Mouse (Mus musculus): ENCODE results near the gene Cbr4.

Gene Cbr4

DNA sequence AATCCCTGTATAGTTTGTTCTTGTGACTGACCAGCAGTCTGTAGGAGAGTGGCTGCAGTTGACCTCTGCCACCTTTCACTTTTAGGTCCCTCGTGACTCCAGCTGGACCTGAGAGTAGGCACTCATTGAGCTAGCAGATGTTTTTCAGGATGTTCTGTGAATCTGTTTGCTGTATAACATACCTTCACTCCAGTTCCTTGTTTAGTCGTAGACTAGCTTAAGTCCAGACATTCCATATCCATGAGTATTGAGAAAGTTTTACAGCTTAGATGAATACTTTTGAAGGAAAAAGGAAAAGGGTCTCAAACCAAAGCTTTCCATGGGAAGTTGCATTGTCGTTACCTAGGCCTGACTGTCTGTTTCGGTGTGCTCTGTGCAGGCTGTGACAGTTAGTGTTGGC, 9.6 kb downstream of the Cbr4 start:
- no peak for DNase-seq

GRCm38 (mm10) chr8:61499035-61499434, 11.5 kb downstream of the Cbr4 start:
- peak in 1 of 2 experiments; percentile 40 for DNase-seq

DNA sequence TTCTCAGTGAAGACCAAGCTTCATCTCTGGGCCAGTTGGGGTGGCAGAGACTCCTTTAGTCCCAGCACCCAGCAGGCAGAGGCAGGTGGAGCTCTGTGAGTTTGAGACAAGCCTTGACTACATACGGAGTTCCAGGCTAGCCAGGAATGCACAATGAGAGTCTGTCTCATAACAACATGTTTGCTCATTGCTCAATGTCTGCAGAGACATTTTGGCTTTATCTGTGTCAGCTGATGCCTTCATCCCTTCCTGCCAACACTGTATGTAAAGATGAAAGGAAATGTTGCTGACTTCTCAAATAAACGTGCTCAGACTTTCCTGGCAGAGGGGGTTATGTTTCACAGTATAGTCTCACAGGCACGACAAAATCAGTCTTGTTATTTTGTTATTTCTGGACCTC, 13.4 kb downstream of the Cbr4 start:
- no peak for DNase-seq

DNA sequence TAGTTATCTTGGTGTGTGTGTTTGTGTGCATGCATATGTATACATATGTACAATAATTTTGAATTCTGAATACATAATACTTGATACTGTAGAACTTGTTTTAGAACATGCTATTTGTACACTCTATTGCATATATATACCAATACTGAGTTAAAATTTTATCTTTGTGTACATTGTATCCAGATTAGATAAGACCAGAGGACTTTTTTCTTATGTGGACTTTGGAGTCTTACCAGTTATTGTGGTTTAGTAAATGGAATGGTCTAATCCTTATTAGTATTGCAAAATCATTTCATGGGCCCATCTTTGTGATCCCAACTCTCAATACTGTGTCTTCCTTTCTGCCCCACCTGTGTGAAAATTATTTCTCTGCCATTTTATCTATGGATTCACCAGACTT, 14.7 kb downstream of the Cbr4 start:
- no peak for DNase-seq

DNA sequence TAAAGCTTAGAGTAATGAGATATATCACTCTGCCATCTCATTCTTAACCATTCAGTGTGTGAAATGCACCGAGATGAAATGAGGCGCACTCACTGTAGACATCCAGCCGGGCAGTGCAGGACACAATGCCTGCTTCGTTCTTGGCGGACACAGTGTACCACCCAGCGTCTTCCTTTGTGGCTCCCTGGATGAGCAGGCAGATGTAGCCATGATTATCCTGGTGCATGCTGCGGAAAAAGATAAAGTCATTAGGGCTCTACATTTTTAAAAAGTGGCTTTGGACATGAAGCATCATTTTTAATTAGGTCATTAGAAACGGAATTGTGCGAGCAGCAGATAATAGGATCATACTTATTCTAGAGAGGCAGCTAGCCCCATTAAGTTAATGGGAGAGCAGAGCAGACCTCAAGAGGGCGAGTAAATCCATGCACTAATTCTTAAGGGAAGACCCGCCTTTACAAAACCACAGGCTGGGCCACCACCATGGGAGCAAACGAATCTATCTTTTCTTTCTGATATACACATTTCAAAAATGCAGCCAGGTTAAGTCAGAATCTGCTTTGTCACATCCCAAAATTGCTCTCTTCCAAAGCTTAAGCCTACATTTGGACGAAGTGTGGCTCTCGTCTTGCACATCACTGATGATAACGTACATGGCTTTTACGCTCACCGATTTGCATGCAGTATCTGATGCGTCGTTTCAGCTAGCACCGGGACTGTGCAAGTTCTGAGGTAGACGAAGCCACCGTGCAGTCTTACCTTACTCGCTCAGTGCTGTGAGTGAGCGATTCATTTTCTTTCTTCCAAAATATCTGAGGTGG, 27.8 kb downstream of the Cbr4 start:
- no peak for DNase-seq

DNA sequence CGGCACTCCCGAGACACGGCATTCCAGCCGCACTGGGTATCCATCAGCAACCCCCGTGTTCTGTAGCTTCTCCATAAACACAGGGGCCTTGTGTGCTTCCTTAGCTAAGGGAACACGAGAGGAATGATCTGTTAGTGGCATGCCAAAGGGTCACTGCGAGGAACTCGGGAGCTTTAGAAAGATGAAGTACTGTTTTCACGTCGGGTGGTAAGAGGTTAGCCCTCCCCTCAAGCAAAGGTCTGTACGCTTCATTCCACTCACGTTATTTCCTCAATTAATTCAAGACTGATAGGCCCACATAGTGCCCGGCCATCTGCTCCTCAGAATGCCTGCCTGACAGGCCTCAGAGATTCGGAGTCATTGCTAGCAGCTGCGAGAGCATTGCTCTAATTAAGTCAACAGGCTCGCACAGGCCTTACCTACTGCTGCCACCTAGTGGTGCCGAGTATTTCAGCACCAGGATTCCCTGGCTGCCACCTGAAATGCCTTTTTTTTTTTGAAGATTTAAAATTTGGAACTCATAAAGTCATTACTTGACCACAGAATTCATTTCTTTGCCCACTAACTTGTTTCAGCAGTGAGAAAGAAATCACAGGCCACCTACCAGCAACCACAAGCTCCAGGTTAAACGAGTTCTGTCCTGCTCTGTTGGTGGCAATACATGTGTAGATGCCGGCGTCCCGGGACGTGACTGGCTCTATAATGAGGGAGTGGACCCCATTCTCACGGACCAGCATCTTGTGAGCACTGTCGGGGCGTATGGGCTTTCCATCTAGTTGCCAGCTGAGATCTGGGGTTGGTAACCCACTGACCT, 28.6 kb downstream of the Cbr4 start:
- DNase-seq, result peak; percentile 63 to 68

DNA sequence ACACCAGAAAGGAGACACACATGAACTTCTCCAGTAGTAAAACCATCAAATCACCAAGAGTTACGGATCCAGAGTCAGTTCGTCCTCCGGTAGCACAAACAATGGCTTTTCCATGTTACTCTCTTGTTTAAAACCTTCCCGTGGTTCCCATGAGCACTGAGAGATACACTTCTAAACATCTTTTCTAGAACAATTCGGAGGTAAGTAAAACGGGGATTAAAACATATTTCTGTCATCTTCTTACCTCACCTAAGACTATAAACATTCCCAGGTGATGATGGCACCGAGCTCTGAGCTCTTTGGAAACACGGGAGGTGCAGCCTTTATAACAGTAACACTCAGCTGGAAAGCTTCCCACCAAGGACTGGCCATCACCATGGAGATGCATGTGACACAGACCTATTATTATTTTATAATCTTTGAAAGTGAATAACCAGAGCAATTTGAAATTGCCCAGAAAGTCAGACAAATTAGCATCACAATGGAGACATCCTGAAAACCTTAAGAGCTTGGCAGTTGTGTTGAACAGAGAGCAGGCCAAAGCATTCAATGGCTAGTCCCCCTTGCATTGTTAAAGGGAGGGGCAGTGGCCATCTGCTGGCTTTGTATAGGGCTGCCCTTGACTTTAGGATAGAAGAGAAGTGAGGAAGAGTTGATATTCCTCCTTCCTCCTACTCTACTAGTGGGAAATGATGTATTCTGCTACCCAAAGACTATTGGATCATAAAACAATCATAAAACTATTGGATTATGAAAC, 29.4 kb downstream of the Cbr4 start:
- no peak for DNase-seq

DNA sequence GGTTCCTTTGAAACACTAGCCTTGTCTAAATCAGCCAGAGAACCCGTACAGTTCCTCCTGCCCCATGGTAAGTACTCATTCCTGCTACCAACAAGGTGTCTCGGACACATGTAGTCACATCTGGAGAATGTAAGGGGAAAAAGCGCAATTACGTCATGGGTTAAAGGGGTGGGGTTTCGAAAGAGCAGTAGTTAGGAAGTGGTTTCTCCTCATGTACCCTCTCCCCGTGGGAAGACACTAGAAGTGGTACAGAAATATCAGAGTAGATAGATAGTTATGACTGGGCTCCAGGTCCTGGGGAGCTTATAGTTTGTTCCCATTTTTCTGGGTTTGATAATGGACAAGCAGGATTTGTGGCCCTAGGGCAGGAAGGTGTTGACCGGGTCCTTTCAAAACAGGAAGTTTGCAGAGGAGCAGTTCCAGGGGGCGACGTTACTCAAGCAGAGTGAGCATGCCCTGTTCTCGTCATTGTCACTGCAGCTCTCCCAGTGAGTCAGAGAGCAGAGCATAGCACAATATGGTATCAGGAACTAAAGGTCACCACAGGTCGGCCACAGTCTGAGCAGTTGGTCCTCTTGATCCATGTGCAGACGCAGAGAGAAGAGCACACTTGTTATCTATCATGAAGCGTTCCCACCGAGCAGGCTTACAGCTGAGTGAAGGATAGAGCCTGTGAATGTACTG, 30.1 kb downstream of the Cbr4 start:
- DNase-seq, result no peak

DNA sequence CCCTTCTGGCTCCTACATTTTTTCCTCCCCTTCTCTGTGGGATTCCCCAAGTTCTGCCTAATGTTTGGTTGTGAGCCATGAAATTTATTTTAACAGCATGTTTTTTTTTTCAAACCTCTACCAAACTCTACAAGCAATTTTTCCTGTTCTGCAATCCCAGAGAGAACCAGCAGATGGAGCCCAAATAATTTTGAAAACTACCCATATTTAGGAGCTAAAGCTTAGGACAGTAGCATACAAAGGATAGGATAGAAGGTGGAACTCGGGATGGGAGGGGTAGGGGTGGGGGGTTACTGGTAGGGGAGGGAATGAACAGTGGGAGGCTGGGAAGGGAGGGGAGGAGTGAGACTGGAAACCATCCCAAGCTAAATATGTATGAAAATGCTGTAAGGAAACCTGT, 34.6 kb downstream of the Cbr4 start:
- DNase-seq, result no peak

- no peak for DNase-seq
These were observed 39.5 kb downstream of the Cbr4 start for GRCm38 (mm10) chr8:61527037-61527436.

DNA sequence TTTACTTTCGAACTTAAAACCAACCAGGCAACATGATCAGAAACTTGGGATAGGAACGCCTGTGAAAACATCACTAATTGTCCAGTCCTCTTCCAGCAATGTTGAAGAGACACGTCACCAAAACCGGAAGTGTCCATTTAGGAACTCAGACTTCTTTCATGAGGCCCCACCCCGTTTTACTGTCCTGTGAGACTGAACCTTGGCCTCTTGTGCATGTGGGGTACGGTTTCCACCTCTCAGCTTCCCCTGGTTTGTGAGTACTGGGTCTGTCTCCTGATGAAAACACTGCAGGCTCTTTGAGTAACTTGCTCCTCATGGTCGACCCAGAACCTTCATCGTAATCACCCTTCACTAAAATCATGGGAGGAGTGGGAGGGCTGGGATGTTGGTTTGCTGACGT, 40.7 kb downstream of the Cbr4 start:
- no peak for DNase-seq

DNA sequence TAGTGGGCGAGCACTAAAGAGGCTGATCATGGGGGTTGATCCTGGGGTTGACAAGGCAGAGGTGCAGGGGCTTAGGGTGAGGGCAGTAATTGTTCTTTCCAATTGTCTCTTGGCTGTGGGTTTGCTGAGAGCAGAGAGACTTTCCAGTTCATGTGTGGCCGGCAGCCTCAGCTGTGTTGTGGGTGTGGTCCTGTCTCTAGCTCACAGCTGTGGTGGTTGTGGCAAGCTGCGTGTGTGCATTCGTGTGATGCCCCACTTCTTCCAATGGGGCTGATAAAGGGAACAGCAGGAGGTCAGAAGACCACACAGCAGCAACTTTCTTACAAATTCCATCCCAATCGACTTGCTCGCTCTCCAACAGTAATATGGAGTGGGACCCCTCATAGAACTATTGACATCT, 41.1 kb downstream of the Cbr4 start:
- DNase-seq, result no peak

DNA sequence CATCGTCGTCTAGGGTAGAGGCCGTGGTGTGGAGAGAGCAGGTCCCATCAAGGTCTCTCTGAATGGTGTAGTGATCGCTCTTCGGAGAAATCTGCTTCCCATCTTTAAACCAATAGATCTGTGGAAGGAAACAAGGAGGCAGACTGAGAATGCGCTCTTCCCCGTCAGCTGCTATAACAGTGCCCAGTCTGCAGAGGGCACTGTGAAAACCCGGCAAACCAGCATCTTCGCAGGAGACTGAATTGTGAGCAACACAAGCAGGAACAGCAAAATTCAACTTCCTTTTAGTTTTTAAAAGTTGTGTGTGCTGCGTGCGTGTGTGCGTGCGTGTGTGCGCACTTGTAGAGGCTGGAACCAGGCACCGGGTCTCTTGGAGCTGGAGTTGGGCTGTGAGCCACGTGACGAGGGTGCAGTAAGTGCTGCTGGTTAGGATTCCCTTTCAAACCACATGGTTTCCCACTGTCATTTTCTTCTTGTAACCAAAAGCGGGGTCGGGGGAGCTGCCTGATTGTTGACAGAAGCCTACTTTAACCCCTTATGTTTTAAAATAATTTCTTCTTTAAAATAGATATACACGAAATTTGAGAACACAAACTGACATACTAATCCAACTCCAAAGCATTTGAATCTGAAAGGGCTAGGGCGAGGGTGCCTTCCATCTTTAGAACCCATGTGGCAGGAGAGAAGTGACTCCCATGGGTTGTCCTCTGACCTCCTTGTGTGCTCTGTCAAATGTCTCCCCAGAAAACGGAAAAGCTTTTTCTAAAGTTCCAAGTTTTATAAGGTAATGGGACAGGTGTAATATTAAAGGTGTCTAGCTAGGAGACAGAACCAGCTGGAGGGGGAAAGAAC, 44.6 kb downstream of the Cbr4 start:
- DNase-seq, result no peak

- no peak for DNase-seq
These were observed 45.3 kb downstream of the Cbr4 start for GRCm38 (mm10) chr8:61532831-61533230.

DNA sequence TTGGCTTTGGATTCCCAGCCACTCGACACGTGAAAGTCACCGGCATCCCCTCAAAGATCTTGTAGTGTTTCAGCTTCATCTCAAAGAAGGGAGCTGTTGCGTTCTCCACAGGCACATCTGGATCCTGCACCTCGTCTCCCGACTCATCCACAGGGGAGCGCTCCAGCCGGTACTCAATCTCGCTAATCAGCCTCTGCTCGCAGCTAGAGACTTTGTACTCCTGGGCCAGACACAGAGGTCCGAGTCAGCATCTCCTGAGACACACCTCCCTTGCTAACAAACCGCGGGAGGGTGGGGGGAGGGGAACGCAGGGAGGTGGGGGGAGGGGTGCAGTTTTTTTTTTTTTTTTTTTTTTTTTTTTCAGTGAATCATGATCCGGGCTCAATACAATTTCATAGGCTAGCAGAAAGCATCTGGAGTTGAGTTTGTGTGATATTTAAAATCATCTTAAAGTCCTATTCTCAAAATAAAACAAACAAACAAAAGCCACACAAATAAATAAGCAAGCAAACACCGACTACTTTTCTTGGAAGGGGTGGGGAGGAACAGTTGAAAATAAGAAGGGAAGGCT, 45.9 kb downstream of the Cbr4 start:
- no peak for DNase-seq

DNA sequence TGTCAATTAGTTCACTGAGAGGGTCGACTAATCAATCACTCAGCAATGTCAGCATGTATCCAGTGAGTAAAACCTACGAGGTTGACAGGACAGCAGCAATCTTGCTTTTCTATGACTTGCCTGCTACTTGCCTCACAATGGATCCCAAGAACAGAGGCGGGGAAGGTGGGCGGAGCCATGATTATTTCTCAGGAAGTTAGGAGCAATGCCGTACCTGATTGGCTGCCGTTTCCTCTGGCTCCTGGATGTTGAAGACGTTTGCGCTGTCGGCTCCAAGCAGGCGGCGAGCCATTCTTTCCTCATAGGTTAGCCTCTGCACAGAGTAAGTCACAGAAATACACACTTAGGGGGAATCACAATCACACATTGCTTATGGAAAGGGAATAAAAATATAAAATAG, 47.9 kb downstream of the Cbr4 start:
- DNase-seq, result no peak

GRCm38 (mm10) chr8:61537471-61537870, 49.9 kb downstream of the Cbr4 start:
- peak; percentile 26 to 33 for DNase-seq

DNA sequence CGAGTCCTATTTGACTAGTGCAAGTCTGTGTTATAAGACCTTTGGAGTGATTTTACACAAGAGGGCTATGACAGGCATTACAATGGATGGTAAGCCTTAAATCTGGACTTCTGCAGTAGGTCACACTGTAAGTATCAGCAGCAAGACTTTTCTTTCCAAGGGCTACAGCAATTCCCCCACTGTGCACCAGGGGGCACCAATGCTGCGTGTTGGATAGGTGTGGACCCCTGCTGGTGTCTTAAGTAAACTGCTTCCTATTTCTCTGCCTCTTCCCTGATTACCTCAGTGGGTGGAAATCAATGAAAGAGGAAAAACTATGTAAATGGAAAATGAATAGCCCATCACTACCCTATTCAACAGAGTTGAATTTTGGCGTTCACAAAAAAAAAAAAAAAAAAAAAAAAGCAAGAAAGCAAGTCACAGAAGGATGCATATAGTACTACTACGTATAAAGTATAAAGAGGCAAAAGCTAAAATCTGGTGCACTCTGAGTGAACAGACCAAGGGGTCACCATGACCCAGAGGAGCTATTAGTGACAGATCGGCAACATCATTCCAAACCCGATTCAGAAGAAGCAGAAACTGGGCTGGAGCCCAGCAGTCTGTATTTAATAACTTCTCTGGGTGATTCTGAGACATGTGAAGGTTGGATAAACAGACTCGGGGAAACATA, 52.4 kb downstream of the Cbr4 start:
- DNase-seq, result peak; percentile 75 to 78

- DNase-seq, result no peak
These were observed 62.1 kb downstream of the Cbr4 start for GRCm38 (mm10) chr8:61549585-61549984.

DNA sequence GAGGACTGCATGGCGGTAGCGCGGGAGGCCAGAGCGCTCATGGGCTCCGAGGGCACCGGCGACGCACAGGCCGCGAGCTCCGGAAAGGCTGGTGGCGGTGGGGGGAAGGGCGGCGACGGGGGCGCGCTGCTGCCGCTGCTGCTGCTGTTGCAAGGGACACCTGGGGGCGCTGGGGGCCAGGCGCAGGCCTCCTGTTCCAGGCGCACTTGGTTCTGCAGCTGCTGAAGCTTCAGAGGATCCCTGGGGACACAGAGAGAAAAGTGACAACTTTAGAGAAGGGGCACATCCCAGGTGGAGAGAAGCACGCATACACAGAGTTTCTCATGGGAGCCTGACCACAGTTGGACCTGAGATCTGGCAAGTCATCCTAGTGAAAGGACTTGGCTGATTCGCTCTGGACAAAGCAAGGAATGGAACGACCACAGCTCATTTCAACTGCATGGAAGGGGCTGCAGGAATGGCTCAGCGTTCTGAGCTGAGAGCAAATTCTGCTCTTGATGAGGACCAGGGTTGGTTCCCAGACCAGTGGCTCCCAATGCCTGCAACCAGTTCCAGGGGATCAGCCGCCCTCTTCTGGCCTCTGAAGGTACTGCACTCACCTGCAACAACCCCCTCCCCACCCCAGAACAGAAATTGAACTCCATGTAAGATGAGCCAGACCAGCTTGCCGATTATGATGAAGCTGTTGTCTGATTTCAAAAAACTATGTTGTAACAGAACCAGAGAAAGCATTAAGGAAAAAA, 62.6 kb downstream of the Cbr4 start:
- no peak for DNase-seq

Data from lung, adult 18-20 months (tissue).